Mouse (Mus musculus): Measurements from ENCODE around the gene Kif24. TPM values are rescaled to one million over a fixed set of nuclear protein-coding genes. Genes with fewer than 3 reads are reported as not detected.

Gene Kif24
- polyA plus RNA-seq, 1 experiment from 2014 or later = 3.0 TPM

DNA sequence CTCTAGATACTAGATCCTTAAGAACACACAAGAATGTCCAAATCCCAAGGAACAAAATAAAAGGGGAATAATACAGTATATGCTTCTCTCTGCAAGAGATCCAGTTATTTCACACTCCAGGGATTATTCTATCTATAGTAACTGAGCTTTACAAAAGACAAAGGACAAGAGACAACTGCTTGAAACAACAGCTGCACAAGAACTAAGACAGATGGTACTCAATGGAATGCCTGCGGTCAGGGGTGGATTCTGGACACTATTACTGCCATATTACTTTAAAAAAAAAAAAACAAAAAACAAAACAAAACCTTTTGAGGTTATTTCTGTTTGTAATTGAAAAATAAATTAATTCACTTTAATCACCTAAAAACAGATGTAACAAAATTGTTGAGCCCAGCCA is 4.0 kb downstream of the Kif24 start:
- Histone ChIP-seq H3K27me3 (replicated peaks) (no peaks in the 10 kb centered on the region), H3K36me3 (replicated peaks) (no peaks in the 10 kb centered on the region), H3K4me1 (peaks cover 9% of the 10 kb centered on the region), H3K9ac (no peak overlapping the region), H3K27ac (no peak overlapping the region), H3K4me3 (no peak overlapping the region), H3K9me3 (no peaks in the 10 kb centered on the region), H3K4me2 (no peak overlapping the region)
- no peak for ATAC-seq (replicated peaks)
- 100% methylated on average over 1 of the region's 1 CpGs for WGBS

DNA sequence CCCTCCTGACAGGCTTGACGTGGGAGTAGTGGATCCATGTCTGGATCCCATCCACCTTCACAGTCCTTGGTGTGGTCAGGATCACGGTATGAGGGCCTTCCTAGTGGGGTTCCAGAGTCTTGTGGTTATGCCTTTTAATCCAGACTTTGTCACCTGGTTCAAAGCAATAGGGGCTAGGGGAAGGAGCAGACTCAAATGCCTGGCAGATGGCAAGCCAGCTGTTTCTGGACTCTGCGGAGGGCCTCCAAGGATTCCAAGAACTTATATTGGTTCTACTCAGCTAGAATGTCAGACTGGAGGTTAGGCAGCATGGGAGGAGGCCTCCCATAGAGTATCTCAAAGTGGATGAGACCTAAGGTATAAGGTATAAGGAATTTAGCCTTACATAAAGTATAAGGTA is 17.1 kb downstream of the Kif24 start:
- no peak for ATAC-seq (replicated peaks)
- Histone ChIP-seq H3K36me3 (replicated peaks) (no peaks in the 10 kb centered on the region), H3K4me3 (no peak overlapping the region), H3K4me1 (no peaks in the 10 kb centered on the region), H3K9me3 (no peaks in the 10 kb centered on the region), H3K27me3 (replicated peaks) (no peaks in the 10 kb centered on the region), H3K27ac (no peak overlapping the region), H3K4me2 (no peak overlapping the region), H3K9ac (no peak overlapping the region)
- 99% methylated on average over 3 of the region's 3 CpGs for WGBS

DNA sequence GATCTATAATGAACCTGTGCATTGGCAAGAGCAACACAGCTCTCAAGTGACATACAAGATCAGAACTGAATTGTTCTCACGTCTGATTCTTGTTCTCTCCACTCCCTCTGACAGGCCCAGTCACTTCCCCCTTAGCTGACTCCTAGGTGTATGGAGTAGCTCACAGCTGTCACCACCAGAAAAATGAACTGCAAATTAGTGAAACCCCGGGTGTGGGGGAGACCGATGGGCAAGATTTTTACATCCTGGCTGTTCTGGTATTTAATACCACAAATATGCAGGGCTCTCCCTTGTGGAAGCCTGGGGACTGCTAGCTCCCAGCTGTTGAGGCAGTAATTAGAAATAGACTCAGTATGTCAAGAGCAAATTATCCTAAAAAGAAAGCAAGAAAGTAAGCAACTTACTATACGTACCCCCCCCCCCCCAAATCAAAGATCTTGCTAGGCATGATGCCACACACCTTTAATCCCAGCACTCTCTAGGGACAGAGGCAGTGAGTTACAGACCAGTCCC is 21.8 kb downstream of the Kif24 start:
- Histone ChIP-seq H3K4me1 (no peaks in the 10 kb centered on the region), H3K4me2 (no peak overlapping the region), H3K27me3 (replicated peaks) (no peaks in the 10 kb centered on the region), H3K27ac (no peak overlapping the region), H3K36me3 (replicated peaks) (no peaks in the 10 kb centered on the region), H3K4me3 (no peak overlapping the region), H3K9me3 (no peaks in the 10 kb centered on the region), H3K9ac (no peak overlapping the region)
- no peak for ATAC-seq (replicated peaks)
- WGBS = 87% methylated on average over 4 of the region's 4 CpGs

DNA sequence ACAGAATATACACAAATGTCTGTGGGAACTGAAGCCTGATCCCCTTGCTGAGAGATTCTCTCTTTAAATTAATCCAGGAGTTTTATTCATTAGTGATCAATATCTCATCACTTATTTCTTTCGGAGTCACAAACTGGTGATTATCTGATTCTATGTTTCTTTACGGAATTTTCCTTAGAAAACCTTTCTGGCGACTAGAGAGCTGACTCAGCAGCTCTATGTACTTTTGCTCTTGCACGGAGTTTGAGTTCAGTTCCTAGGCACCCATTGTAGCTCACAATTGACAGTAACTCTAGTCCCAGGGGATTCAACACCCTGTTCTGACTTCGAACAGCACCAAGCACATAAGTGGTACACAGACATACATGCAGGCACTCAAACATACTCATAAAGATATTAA is 25.8 kb downstream of the Kif24 start:
- Histone ChIP-seq H3K36me3 (replicated peaks) (no peaks in the 10 kb centered on the region), H3K4me2 (no peak overlapping the region), H3K9me3 (no peaks in the 10 kb centered on the region), H3K27me3 (replicated peaks) (no peaks in the 10 kb centered on the region), H3K9ac (no peak overlapping the region), H3K4me3 (no peak overlapping the region), H3K27ac (no peak overlapping the region), H3K4me1 (no peaks in the 10 kb centered on the region)
- ATAC-seq (replicated peaks) = no peak
- 87% methylated on average over 5 of the region's 5 CpGs for WGBS

DNA sequence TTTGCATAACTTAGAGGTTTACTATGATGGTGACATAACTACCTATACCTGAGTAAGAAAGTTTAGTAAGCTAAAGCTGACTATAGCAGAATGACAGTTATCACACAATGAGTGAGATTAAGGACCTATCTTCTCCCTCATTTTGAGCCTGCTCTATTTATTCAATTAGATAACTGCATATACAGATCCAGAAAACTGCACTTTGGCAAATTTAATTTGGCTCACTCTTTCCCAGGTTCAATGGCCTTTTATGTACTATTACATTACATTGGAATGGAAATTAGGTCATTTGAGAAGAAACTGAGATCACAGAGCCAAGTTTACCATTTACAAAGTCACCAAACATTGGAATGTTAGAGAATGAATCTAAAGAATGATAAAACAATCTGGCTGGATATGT is 47.7 kb downstream of the Kif24 start:
- Histone ChIP-seq H3K36me3 (replicated peaks) (no peaks in the 10 kb centered on the region), H3K4me3 (no peak overlapping the region), H3K9ac (no peak overlapping the region), H3K27me3 (replicated peaks) (no peaks in the 10 kb centered on the region), H3K4me2 (no peak overlapping the region), H3K4me1 (no peaks in the 10 kb centered on the region), H3K9me3 (no peaks in the 10 kb centered on the region), H3K27ac (no peak overlapping the region)
- no peak for ATAC-seq (replicated peaks)

DNA sequence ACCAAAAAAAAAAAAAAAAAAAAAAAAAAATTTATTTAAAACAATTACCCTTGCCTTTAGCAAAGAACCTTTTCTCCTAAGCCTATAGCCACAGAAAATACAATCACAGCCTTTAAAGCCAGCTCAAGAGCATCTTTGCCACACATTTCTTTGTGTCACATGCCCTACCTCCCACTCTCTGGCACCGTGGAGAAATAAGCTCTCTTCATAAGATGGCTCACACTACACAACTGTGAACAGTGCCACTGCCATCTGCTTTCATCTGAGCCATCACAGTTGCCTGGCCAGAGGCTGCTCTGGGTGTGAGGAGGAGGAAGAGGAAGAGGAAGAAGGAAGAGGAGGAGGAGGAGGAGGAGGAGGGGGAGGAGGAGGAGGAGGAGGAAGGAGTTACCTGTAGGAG is 55.3 kb downstream of the Kif24 start:
- Histone ChIP-seq H3K9ac (no peak overlapping the region), H3K4me3 (no peak overlapping the region), H3K4me1 (no peaks in the 10 kb centered on the region), H3K27me3 (replicated peaks) (no peaks in the 10 kb centered on the region), H3K4me2 (no peak overlapping the region), H3K9me3 (no peaks in the 10 kb centered on the region), H3K27ac (no peak overlapping the region), H3K36me3 (replicated peaks) (no peaks in the 10 kb centered on the region; the same call in 1 of the 2 replicates)
- ATAC-seq (replicated peaks) = no peak
- 90% methylated on average over 1 of the region's 1 CpGs for WGBS

DNA sequence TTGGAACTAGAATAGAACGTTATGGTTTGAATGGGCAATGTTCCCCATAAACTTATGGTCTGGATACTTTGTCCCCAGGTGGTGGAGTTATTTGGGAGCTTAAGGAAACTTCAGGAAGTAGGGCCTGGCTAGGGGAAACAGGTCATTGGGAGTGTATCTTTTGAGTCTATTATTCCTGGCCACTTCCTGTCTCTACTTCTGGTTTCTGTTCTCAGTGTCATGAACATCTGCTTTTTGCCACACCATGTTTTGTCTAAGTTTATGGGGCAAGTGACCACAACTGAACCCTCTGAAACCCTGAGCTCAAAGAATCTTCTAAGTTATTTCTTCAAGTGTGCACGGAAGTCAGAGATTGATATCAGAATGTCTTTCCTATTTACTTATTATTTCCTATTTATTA is 57.3 kb downstream of the Kif24 start:
- Histone ChIP-seq H3K4me2 (no peak overlapping the region), H3K27ac (no peak overlapping the region), H3K36me3 (replicated peaks) (no peaks in the 10 kb centered on the region; the same call in 1 of the 2 replicates), H3K4me1 (no peaks in the 10 kb centered on the region), H3K27me3 (replicated peaks) (no peaks in the 10 kb centered on the region), H3K9ac (no peak overlapping the region), H3K9me3 (no peaks in the 10 kb centered on the region), H3K4me3 (no peak overlapping the region)
- no peak for ATAC-seq (replicated peaks)
- WGBS = 95% methylated on average over 2 of the region's 2 CpGs

DNA sequence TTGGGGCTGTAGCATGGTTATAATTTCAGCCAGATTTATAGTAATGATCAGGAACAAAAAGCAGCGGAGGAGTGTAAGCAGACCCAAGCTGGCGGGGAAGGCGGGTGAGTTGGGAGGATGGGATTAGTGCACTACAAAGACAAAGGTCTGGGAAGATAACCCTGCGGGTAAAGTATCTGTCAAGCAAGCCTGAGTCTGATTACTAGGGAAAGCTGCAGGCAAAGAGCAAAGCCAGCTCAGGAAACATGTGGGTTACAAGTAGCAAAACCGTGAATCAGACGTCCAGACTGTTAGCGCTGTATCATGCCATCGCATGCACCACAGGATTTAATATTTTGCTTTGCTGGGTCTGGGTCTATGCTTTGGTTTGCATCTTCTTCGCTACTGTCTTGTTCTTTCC is 58.1 kb downstream of the Kif24 start:
- H3K27ac ChIP-seq = no peak overlapping the region
- H3K4me1 ChIP-seq = no peaks in the 10 kb centered on the region
- H3K4me2 ChIP-seq = no peak overlapping the region
- no peak for ATAC-seq (replicated peaks)
- H3K36me3 ChIP-seq (replicated peaks) = no peaks in the 10 kb centered on the region; the same call in 1 of the 2 replicates
- 77% methylated on average over 9 of the region's 9 CpGs for WGBS
- no peak overlapping the region for H3K4me3 ChIP-seq
- no peaks in the 10 kb centered on the region for H3K27me3 ChIP-seq (replicated peaks)
- no peak overlapping the region for H3K9ac ChIP-seq
- no peaks in the 10 kb centered on the region for H3K9me3 ChIP-seq

DNA sequence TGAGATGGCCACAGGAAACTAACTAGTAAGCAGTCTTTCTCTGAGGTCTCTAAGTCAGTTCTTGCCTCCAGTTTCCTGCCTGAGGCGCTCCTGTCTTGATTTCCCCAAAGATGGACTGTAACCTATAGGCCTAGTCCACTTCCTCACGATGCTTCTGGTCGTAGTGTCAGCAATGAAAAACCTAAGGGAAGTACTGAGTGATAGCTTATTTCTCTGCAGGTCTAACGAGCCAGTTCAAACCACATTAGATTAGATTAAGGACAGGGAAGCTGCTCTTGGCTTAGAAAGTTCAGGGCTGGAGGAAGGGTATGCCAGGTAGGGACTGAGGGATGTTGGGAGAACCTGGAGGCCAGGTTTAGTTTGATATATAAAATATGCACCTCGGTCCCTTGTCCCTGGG is 63.1 kb downstream of the Kif24 start:
- Histone ChIP-seq H3K4me3 (no peak overlapping the region), H3K9ac (no peak overlapping the region), H3K36me3 (replicated peaks) (peaks cover 3% of the 10 kb centered on the region; the same call in 1 of the 2 replicates), H3K27me3 (replicated peaks) (no peaks in the 10 kb centered on the region), H3K9me3 (no peaks in the 10 kb centered on the region), H3K4me1 (no peaks in the 10 kb centered on the region), H3K27ac (no peak overlapping the region), H3K4me2 (no peak overlapping the region)
- WGBS = 94% methylated on average over 5 of the region's 5 CpGs
- ATAC-seq (replicated peaks) = no peak

DNA sequence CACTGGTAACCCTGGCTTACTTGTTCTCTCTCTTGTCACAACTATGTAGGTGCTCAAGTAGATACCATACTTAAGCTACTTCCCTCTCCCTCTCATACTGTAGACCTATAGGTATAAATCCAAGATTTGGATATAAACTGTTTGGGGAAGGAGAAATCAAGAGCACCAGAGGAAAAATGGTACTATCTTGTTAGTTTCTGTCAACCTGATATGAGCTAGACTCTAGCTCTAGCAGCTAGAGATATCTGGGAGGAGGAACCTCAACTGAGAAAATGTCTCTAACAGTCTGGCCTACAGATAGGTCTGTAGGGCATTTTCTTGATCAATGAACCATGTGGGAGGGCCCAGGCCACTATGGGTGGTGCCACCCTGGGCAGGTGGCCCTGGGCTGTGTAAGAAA is 63.5 kb downstream of the Kif24 start:
- Histone ChIP-seq H3K4me2 (no peak overlapping the region), H3K9me3 (no peaks in the 10 kb centered on the region), H3K36me3 (replicated peaks) (peaks cover 3% of the 10 kb centered on the region; the same call in 1 of the 2 replicates), H3K4me1 (no peaks in the 10 kb centered on the region), H3K9ac (no peak overlapping the region), H3K4me3 (no peak overlapping the region), H3K27me3 (replicated peaks) (no peaks in the 10 kb centered on the region), H3K27ac (no peak overlapping the region)
- no peak for ATAC-seq (replicated peaks)

DNA sequence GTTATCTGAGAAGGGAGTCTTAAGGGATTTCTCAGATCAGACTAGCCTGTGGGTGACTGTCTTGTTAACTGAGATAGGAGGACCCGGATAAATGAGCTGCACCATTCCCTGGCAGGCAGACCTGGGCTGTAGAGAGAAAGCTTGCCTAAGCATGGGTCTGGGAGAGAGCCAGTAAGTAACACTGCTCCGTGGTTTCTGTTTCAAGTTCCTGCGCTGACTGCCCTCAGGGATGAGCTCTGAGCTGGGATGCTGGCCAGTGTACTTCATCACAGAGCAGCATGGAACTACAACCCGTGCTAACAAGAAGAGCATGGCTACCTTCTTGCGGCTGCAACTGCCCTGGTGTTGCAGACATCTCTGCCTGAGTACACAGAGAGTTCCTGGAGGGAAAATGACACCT is 64.8 kb downstream of the Kif24 start:
- no peak for ATAC-seq (replicated peaks)

DNA sequence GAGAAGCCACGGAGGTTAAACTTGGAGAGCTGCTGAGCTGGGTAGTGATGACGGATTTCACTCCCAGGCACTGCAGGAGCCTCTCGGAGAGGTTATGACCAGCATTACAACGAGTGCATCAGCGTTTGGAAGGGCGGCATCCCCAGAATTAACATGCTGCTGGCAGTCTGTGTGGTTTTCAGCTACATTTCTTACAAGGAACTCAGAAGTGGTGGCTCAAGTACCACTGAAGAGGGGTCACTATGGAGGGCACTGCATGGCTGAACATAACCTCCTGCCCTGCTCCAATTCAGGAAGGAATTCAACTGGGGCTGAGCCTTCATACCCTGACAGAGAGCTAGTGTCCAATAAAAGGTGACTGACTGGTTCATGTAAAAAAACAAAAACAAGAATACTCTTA is 66.3 kb downstream of the Kif24 start:
- 81% methylated on average over 6 of the region's 6 CpGs for WGBS
- Histone ChIP-seq H3K9me3 (no peaks in the 10 kb centered on the region), H3K36me3 (replicated peaks) (0 out of 2 replicates have a peak, but pooled peaks cover 3% of the 10 kb centered on the region), H3K4me2 (no peak overlapping the region), H3K4me3 (no peak overlapping the region), H3K4me1 (no peaks in the 10 kb centered on the region), H3K9ac (no peak overlapping the region), H3K27ac (no peak overlapping the region), H3K27me3 (replicated peaks) (no peaks in the 10 kb centered on the region)
- ATAC-seq (replicated peaks) = no peak

More for the DNA sequence above, 64.8 kb downstream of the Kif24 start:
- Histone ChIP-seq H3K4me3 (no peak overlapping the region), H3K27ac (no peak overlapping the region), H3K36me3 (replicated peaks) (peaks cover 3% of the 10 kb centered on the region; the same call in 1 of the 2 replicates), H3K4me1 (no peaks in the 10 kb centered on the region), H3K27me3 (replicated peaks) (no peaks in the 10 kb centered on the region), H3K9me3 (no peaks in the 10 kb centered on the region), H3K4me2 (no peak overlapping the region), H3K9ac (no peak overlapping the region)
- 88% methylated on average over 5 of the region's 5 CpGs for WGBS

DNA sequence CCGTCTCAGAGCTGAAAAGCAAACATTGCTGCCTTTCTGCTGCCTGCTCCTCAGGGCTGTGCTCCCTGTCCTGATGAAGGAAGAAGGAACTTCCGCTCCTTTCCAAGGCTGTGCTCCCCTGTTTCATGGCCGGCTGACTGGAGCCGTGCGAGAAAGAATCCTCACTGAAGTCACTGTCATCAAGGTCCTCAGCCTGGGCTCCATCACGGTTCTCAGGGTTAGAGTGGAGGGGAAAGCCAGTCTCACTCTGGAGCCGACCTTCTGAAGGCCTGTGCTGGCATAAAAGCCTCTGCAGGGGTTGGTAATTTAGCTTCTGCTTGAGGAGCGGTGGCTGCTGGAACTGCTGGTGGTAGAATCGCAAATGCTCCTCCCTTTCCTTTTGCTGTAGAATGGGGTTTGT is 70.0 kb downstream of the Kif24 start:
- H3K9me3 ChIP-seq = no peaks in the 10 kb centered on the region
- whole genome bisulfite sequencing = 84% methylated on average over 9 of the region's 9 CpGs
- H3K27me3 ChIP-seq (replicated peaks) = no peaks in the 10 kb centered on the region
- H3K4me2 ChIP-seq = no peak overlapping the region
- H3K4me3 ChIP-seq = no peak overlapping the region
- H3K27ac ChIP-seq = no peak overlapping the region
- no peak overlapping the region for H3K9ac ChIP-seq
- no peak for ATAC-seq (replicated peaks)
- H3K36me3 ChIP-seq (replicated peaks) = 0 out of 2 replicates have a peak, but pooled peaks cover 12% of the 10 kb centered on the region
- no peaks in the 10 kb centered on the region for H3K4me1 ChIP-seq
